Mouse (Mus musculus): ENCODE results near the gene Cep57l1.
A peak's percentile ranks its signal among the peaks of the same experiment; 100 is the strongest.

Gene Cep57l1

GRCm38 (mm10) chr10:41740221-41740620 is 69.5 kb downstream of the Cep57l1 start:
- no peak for DNase-seq (ENCODE audit: low spot score in 2 of 2)

GRCm38 (mm10) chr10:41737245-41737644 is 72.4 kb downstream of the Cep57l1 start:
- DNase-seq (ENCODE audit: low spot score in 2 of 2) = no peak

GRCm38 (mm10) chr10:41735398-41735797 is 74.3 kb downstream of the Cep57l1 start:
- no peak for DNase-seq (ENCODE audit: low spot score in 2 of 2)

- no peak for DNase-seq (ENCODE audit: low spot score in 2 of 2)
Observed at GRCm38 (mm10) chr10:41733214-41733613, 76.5 kb downstream of the Cep57l1 start.

- DNase-seq (ENCODE audit: low spot score in 2 of 2) = no peak
Observed at GRCm38 (mm10) chr10:41731932-41732331, 77.7 kb downstream of the Cep57l1 start.

- no peak for DNase-seq (ENCODE audit: low spot score in 2 of 2)
Observed at GRCm38 (mm10) chr10:41730746-41731145, 78.9 kb downstream of the Cep57l1 start.

GRCm38 (mm10) chr10:41726215-41726614 is 83.5 kb downstream of the Cep57l1 start:
- DNase-seq (ENCODE audit: low spot score in 2 of 2) = no peak

- DNase-seq (ENCODE audit: low spot score in 2 of 2) = no peak
Observed at GRCm38 (mm10) chr10:41719587-41719986, 90.1 kb downstream of the Cep57l1 start.

- no peak for DNase-seq (ENCODE audit: low spot score in 2 of 2)
Observed at GRCm38 (mm10) chr10:41716029-41716897, 93.4 kb downstream of the Cep57l1 start, which contains the start of gene Ccdc162. Ccdc162 (minus strand) TSS chr10:41716634.

GRCm38 (mm10) chr10:41715557-41715956 is 94.1 kb downstream of the Cep57l1 start:
- DNase-seq (ENCODE audit: low spot score in 2 of 2) = no peak

GRCm38 (mm10) chr10:41711467-41711866 is 98.2 kb downstream of the Cep57l1 start:
- no peak for DNase-seq (ENCODE audit: low spot score in 2 of 2)

GRCm38 (mm10) chr10:41710773-41711172 is 98.9 kb downstream of the Cep57l1 start:
- no peak for DNase-seq (ENCODE audit: low spot score in 2 of 2)

GRCm38 (mm10) chr10:41709341-41709740 is 100.3 kb downstream of the Cep57l1 start:
- DNase-seq (ENCODE audit: low spot score in 2 of 2) = no peak

- no peak for DNase-seq (ENCODE audit: low spot score in 2 of 2)
Observed at GRCm38 (mm10) chr10:41699669-41700068, 110.0 kb downstream of the Cep57l1 start.

- peak in 1 of 2 experiments; percentile 33 for DNase-seq (ENCODE audit: low spot score in 2 of 2)
Observed at GRCm38 (mm10) chr10:41697040-41697439, 112.6 kb downstream of the Cep57l1 start.

GRCm38 (mm10) chr10:41690978-41691377 is 118.7 kb downstream of the Cep57l1 start:
- no peak for DNase-seq (ENCODE audit: low spot score in 2 of 2)

GRCm38 (mm10) chr10:41689941-41690887 is 119.5 kb downstream of the Cep57l1 start:
- peak; percentile 50 to 51 for DNase-seq (ENCODE audit: low spot score in 2 of 2)

- DNase-seq (ENCODE audit: low spot score in 2 of 2) = no peak
Observed at GRCm38 (mm10) chr10:41684548-41684996, 125.1 kb downstream of the Cep57l1 start.

- peak; percentile 79 to 83 for DNase-seq (ENCODE audit: low spot score in 2 of 2)
Observed at GRCm38 (mm10) chr10:41682546-41683393, 126.9 kb downstream of the Cep57l1 start.

- peak; percentile 6 to 38 for DNase-seq (ENCODE audit: low spot score in 2 of 2)
Observed at GRCm38 (mm10) chr10:41678746-41679360, 130.8 kb downstream of the Cep57l1 start.

GRCm38 (mm10) chr10:41677396-41677795 is 132.3 kb downstream of the Cep57l1 start:
- DNase-seq (ENCODE audit: low spot score in 2 of 2) = no peak
